ENCODE assay signal across 21 mouse cellular contexts in the genomic region with DNA sequence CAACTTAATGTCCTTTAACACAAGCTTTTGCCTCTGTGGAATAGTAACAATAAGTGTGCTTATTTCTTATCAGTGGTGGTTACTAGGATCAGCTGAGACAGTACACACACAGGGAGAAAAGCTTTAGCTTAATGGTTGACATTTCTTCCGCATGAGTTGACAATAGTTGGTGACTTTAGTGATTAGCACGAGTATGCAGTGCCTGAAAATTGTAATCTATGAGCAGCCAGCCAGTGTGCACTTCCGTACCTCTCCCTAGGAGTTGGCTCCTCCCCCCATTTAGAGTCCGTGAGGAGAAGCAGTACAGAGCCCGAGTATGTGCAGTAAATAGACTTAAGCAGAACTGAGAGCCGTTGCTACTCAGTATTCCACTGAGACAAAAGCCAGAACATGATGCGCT. TPM values are rescaled to one million over a fixed set of nuclear protein-coding genes. Genes with fewer than 3 reads are reported as not detected.
A peak's percentile ranks its signal among the peaks of the same experiment; 100 is the strongest.
DNase-seq lines count a peak whose midpoint lies in the region; ATAC-seq and TF ChIP-seq lines count a peak whose summit lies in the region.
"Had no signal": no experiment of that assay in that cellular context is flagged by ENCODE, and none has a peak within 500 bp of the region (broad histone marks: within the 10 kb centered on the region; RNA-seq: fewer than 3 reads in every experiment).

No protein-coding gene starts in this region.

- H3K4me1 ChIP-seq in hindbrain, embryonic 13.5 days (replicated peaks) = no peaks in the 10 kb centered on the region
- no peaks in the 10 kb centered on the region for H3K4me1 ChIP-seq in hindbrain, embryonic 11.5 days (replicated peaks; ENCODE audit: control insufficient read depth, insufficient read depth, low read length)
- peaks cover 57% of the 10 kb centered on the region for H3K4me1 ChIP-seq in limb, embryonic 13.5 days
- H3K4me1 ChIP-seq: hindbrain, embryonic 15.5 days; intestine, embryonic 15.5 days; liver, embryonic 15.5 days had no signal

- no peaks in the 10 kb centered on the region for H3K9me3 ChIP-seq in hindbrain, embryonic 13.5 days
- no peaks in the 10 kb centered on the region for H3K9me3 ChIP-seq in hindbrain, embryonic 11.5 days (ENCODE audit: control insufficient read depth, low read length)
- no peaks in the 10 kb centered on the region for H3K9me3 ChIP-seq in limb, embryonic 13.5 days
- H3K9me3 ChIP-seq: hindbrain, embryonic 15.5 days; intestine, embryonic 15.5 days; liver, embryonic 15.5 days had no signal

- peaks cover 85% of the 10 kb centered on the region for H3K27me3 ChIP-seq in hindbrain, embryonic 13.5 days
- H3K27me3 ChIP-seq in hindbrain, embryonic 11.5 days (ENCODE audit: control insufficient read depth, insufficient read depth, low read length) = peaks cover 42% of the 10 kb centered on the region
- peaks cover 17% of the 10 kb centered on the region; the same call in 1 of the 2 replicates for H3K27me3 ChIP-seq in limb, embryonic 13.5 days

- no peak for TF ChIP-seq CTCF in layer of hippocampus, adult 2 months (conservative IDR thresholded peaks at IDR 0.05)

- no peak overlapping the region for H3K4me2 ChIP-seq in hindbrain, embryonic 13.5 days
- H3K4me2 ChIP-seq in hindbrain, embryonic 11.5 days (replicated peaks; ENCODE audit: low read depth, low read length) = no peak overlapping the region
- peak overlapping the region; percentile 38 for H3K4me2 ChIP-seq in limb, embryonic 13.5 days (replicated peaks)
- H3K4me2 ChIP-seq: hindbrain, embryonic 15.5 days; intestine, embryonic 15.5 days; liver, embryonic 15.5 days had no signal

- DNase-seq in hindbrain, embryonic 11.5 days (ENCODE audit: low spot score) = no peak
- peak; percentile 100 for DNase-seq in MEL-GATA-1-ER (ENCODE audit: extremely low read depth, low read depth)
- no peak for DNase-seq in layer of hippocampus, adult 2 months (ENCODE audit: low spot score in 2 of 2)
- DNase-seq in frontal cortex, postnatal 25 days (ENCODE audit: low spot score in 2 of 2) = no peak
- DNase-seq: adrenal gland, postnatal 10 days; cerebellum, postnatal 14 days; gastrocnemius, postnatal 14 days; kidney, adult 9 months; kidney, postnatal 25 days; left cerebral cortex, postnatal 4 days; right cerebral cortex, postnatal 4 days; thymus, adult 2 months had no signal

- no peak overlapping the region for H3K4me3 ChIP-seq in hindbrain, embryonic 13.5 days
- no peak overlapping the region for H3K4me3 ChIP-seq in hindbrain, embryonic 11.5 days (ENCODE audit: low read depth, low read length)
- no peak overlapping the region for H3K4me3 ChIP-seq in limb, embryonic 13.5 days
- no peak overlapping the region for H3K4me3 ChIP-seq in layer of hippocampus, adult 2 months
- H3K4me3 ChIP-seq: hindbrain, embryonic 15.5 days; intestine, embryonic 15.5 days; liver, embryonic 15.5 days had no signal

- H3K27ac ChIP-seq in hindbrain, embryonic 13.5 days = no peak overlapping the region
- no peak overlapping the region for H3K27ac ChIP-seq in hindbrain, embryonic 11.5 days (ENCODE audit: low read depth, low read length)
- no peak overlapping the region for H3K27ac ChIP-seq in limb, embryonic 13.5 days
- no peak overlapping the region for H3K27ac ChIP-seq in layer of hippocampus, adult 2 months
- H3K27ac ChIP-seq: hindbrain, embryonic 15.5 days; intestine, embryonic 15.5 days; liver, embryonic 15.5 days had no signal

- 0 out of 2 replicates have a peak, but pooled peaks have one; percentile 46 for ATAC-seq in hindbrain, embryonic 13.5 days (ENCODE audit: low FRiP score)
- ATAC-seq in hindbrain, embryonic 11.5 days (ENCODE audit: low FRiP score) = no peak
- peak; percentile 77 for ATAC-seq in common myeloid progenitor, adult 5-6 weeks (replicated peaks; ENCODE audit: low read depth, poor library complexity, severe bottlenecking)
- ATAC-seq in limb, embryonic 13.5 days (ENCODE audit: low FRiP score, low read depth) = no peak
- ATAC-seq: intestine, embryonic 15.5 days; lung, postnatal 0 days; Patski had no signal

- 31% methylated on average over 7 of the region's 7 CpGs for whole genome bisulfite sequencing in hindbrain, embryonic 13.5 days
- WGBS in hindbrain, embryonic 11.5 days = 32% methylated on average over 7 of the region's 7 CpGs
- WGBS in limb, embryonic 13.5 days = 35% methylated on average over 7 of the region's 7 CpGs

- H3K36me3 ChIP-seq in hindbrain, embryonic 13.5 days = no peaks in the 10 kb centered on the region
- no peaks in the 10 kb centered on the region for H3K36me3 ChIP-seq in hindbrain, embryonic 11.5 days (ENCODE audit: control insufficient read depth, insufficient read depth, low read length)
- peaks cover 35% of the 10 kb centered on the region for H3K36me3 ChIP-seq in limb, embryonic 13.5 days
- H3K36me3 ChIP-seq: hindbrain, embryonic 15.5 days; intestine, embryonic 15.5 days; liver, embryonic 15.5 days had no signal

- no peak overlapping the region for H3K9ac ChIP-seq in hindbrain, embryonic 13.5 days
- H3K9ac ChIP-seq in hindbrain, embryonic 11.5 days (ENCODE audit: low read depth, low read length) = no peak overlapping the region
- peak overlapping the region; percentile 31; the same call in 1 of the 2 replicates for H3K9ac ChIP-seq in limb, embryonic 13.5 days
- H3K9ac ChIP-seq: hindbrain, embryonic 15.5 days; intestine, embryonic 15.5 days; liver, embryonic 15.5 days had no signal

RNA-seq across cellular contexts. Expression of gene Tbx15, which starts 24.5 kb away (rescaled TPM):
- 0.57 and 1.1 TPM in 2 replicates for polyA plus RNA-seq in hindbrain, embryonic 13.5 days (2015; fragmentation: Nextera tagmentation; extraction: Ambion mirVana)
- polyA plus RNA-seq in hindbrain, embryonic 11.5 days (2014; fragmentation: Nextera tagmentation; extraction: Ambion mirVana) = 4.2 and 4.9 TPM in 2 replicates
- not detected in 2 replicates for total RNA-seq in common myeloid progenitor, adult 5-6 weeks (2017)
- 26.3 and 28.0 TPM in 2 replicates for polyA plus RNA-seq in limb, embryonic 13.5 days (2015; fragmentation: Nextera tagmentation; extraction: Ambion mirVana)
- under 1 TPM; 0.44 to 0.81 TPM for total RNA-seq in layer of hippocampus, adult 2 months (2021)
- total RNA-seq: neutrophil, adult 5-6 weeks had no signal

Comparison
In these comparisons a context has a peak if more than half of its experiments do, and no peak if none do; other contexts are left out.
1. ATAC-seq: peak in hindbrain, embryonic 13.5 days (single experiment) and common myeloid progenitor, adult 5-6 weeks (single experiment); none in hindbrain, embryonic 11.5 days (single experiment) and limb, embryonic 13.5 days (single experiment).